In the genomic region with DNA sequence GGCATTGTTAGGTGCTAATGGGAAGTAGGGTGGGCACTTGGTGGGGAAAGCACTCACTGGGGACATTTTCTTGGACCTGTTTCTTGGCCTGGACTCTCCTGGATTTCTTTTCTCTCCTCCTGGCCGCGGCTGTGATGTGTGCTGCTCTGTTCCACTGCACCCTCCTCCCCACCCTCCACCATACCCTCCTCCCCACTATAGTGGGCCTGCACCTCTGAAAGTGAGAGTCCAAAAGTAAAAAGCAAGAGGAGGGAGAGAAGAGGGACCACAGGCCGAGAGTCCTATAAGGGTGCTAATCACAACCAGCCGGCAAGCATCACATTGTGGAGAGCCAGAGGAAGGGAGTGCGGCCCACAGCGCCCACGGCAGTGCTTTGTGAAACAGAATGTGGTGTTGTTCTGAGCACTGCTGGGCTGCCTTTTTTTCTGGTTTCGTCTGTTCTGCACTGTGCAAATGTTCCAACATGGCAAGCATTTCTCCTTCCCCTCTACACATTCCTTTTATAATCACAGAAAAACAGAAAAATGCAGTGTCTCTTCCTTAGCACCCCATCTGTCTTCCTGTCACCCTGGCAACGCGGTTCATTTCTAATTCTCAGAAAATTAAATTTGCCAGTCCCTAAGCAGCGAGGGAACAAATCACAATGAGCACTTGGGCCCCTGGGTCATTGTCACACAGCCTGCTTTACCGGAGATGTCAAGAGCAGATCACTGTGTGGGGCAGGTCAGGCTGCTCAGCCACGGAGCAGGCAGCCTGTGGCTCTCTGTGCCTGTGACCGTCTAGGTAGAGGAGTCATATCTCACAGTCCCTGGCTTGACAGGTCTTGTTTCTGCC, we compare ENCODE assay signal across 8 mouse cellular contexts. TPM values are rescaled to one million over a fixed set of nuclear protein-coding genes. Genes with fewer than 3 reads are reported as not detected.
DNase-seq lines count a peak whose midpoint lies in the region; ATAC-seq and TF ChIP-seq lines count a peak whose summit lies in the region.

No protein-coding gene starts in this region.

- no peak overlapping the region for H3K4me3 ChIP-seq in lung, postnatal 0 days (ENCODE audit: low read depth, low read length)
- no peak overlapping the region for H3K4me3 ChIP-seq in hindbrain, embryonic 13.5 days
- H3K4me3 ChIP-seq in limb, embryonic 10.5 days, result no peak overlapping the region

- H3K27ac ChIP-seq in lung, postnatal 0 days (ENCODE audit: low read length), result no peak overlapping the region
- peak overlapping the region; percentile 86 for H3K27ac ChIP-seq in hindbrain, embryonic 13.5 days
- H3K27ac ChIP-seq in limb, embryonic 10.5 days, result peak overlapping the region; percentile 66; the same call in 1 of the 2 replicates

- no peaks in the 10 kb centered on the region for H3K9me3 ChIP-seq in lung, postnatal 0 days (ENCODE audit: low read length)
- no peaks in the 10 kb centered on the region for H3K9me3 ChIP-seq in hindbrain, embryonic 13.5 days
- no peaks in the 10 kb centered on the region for H3K9me3 ChIP-seq in limb, embryonic 10.5 days (replicated peaks)

- DNase-seq in lung, postnatal 0 days (ENCODE audit: low spot score), result peak; percentile 38
- no peak for DNase-seq in lung, postnatal 25 days (ENCODE audit: low spot score)
- DNase-seq in limb, embryonic 10.5 days (ENCODE audit: low spot score), result peak; percentile 44
- peak; percentile 71 for DNase-seq in right cerebral cortex, postnatal 25 days
- no peak for DNase-seq in kidney, adult 8-10 months
- DNase-seq in yolk sac, embryonic 10.5 days (ENCODE audit: low spot score), result no peak
- DNase-seq in adrenal gland, adult 8-10 months, result no peak

- no peak overlapping the region for H3K9ac ChIP-seq in lung, postnatal 0 days (replicated peaks; ENCODE audit: low read depth)
- H3K9ac ChIP-seq in hindbrain, embryonic 13.5 days, result no peak overlapping the region; the same call in 1 of the 2 replicates

- no peaks in the 10 kb centered on the region for H3K36me3 ChIP-seq in lung, postnatal 0 days (ENCODE audit: insufficient read depth, low read length)
- no peaks in the 10 kb centered on the region for H3K36me3 ChIP-seq in hindbrain, embryonic 13.5 days
- H3K36me3 ChIP-seq in limb, embryonic 10.5 days, result no peaks in the 10 kb centered on the region

- ATAC-seq in lung, postnatal 0 days, result peak; percentile 37
- peak; percentile 74 for ATAC-seq in hindbrain, embryonic 13.5 days (ENCODE audit: low FRiP score)

- H3K4me1 ChIP-seq in lung, postnatal 0 days (ENCODE audit: insufficient read depth, low read depth, low read length), result no peaks in the 10 kb centered on the region
- H3K4me1 ChIP-seq in hindbrain, embryonic 13.5 days (replicated peaks), result peaks cover 17% of the 10 kb centered on the region
- H3K4me1 ChIP-seq in limb, embryonic 10.5 days, result peaks cover 16% of the 10 kb centered on the region

- no peak overlapping the region for H3K4me2 ChIP-seq in lung, postnatal 0 days (replicated peaks; ENCODE audit: low read depth, low read length)
- no peak overlapping the region for H3K4me2 ChIP-seq in hindbrain, embryonic 13.5 days

- no peak for TF ChIP-seq CTCF in lung, postnatal 0 days (IDR thresholded peaks at IDR 0.05)

- H3K27me3 ChIP-seq in lung, postnatal 0 days (replicated peaks; ENCODE audit: insufficient read depth, low read length), result no peaks in the 10 kb centered on the region
- no peaks in the 10 kb centered on the region for H3K27me3 ChIP-seq in hindbrain, embryonic 13.5 days
- H3K27me3 ChIP-seq in limb, embryonic 10.5 days (ENCODE audit: low read depth, poor library complexity, severe bottlenecking), result no peaks in the 10 kb centered on the region

- no peak for TF ChIP-seq EP300 in lung, postnatal 0 days (IDR thresholded peaks at IDR 0.05)

- 31% methylated on average over 14 of the region's 14 CpGs for WGBS in lung, postnatal 0 days
- 39% methylated on average over 14 of the region's 14 CpGs for WGBS in hindbrain, embryonic 13.5 days
- 52% methylated on average over 14 of the region's 14 CpGs for WGBS in limb, embryonic 10.5 days

RNA-seq across cellular contexts. Expression of gene Tnxb, which starts 29.5 kb away (rescaled TPM):
- 0.85 and 0.99 TPM in 2 replicates for polyA plus RNA-seq in lung, postnatal 0 days (2015; fragmentation: Nextera tagmentation; extraction: Ambion mirVana)
- polyA plus RNA-seq in hindbrain, embryonic 13.5 days (2015; fragmentation: Nextera tagmentation; extraction: Ambion mirVana), result 0.09 TPM in 2 replicates
- polyA plus RNA-seq in limb, embryonic 10.5 days (2016; fragmentation: Nextera tagmentation; extraction: Ambion mirVana), result not detected in 2 replicates
- total RNA-seq in adrenal gland, adult 8-10 months (2022), result 10 to 100 TPM; 27.6 to 54.1 (median 41.4) TPM

RNA-seq across cellular contexts. Expression of gene C4b, which starts 43.9 kb away (rescaled TPM):
- polyA plus RNA-seq in lung, postnatal 0 days (2015; fragmentation: Nextera tagmentation; extraction: Ambion mirVana), result 5.1 and 6.5 TPM in 2 replicates
- 0.09 TPM in 1 of 2 replicates, not detected in the other for polyA plus RNA-seq in hindbrain, embryonic 13.5 days (2015; fragmentation: Nextera tagmentation; extraction: Ambion mirVana)
- polyA plus RNA-seq in limb, embryonic 10.5 days (2016; fragmentation: Nextera tagmentation; extraction: Ambion mirVana), result not detected in 2 replicates
- 100 to 1,000 TPM; 116 to 180 (median 142) TPM for total RNA-seq in adrenal gland, adult 8-10 months (2022)

RNA-seq across cellular contexts. Expression of gene Atf6b, which starts 52.8 kb away (rescaled TPM):
- polyA plus RNA-seq in lung, postnatal 0 days (2015; fragmentation: Nextera tagmentation; extraction: Ambion mirVana), result 42.5 and 47.3 TPM in 2 replicates
- polyA plus RNA-seq in hindbrain, embryonic 13.5 days (2015; fragmentation: Nextera tagmentation; extraction: Ambion mirVana), result 117 and 122 TPM in 2 replicates
- polyA plus RNA-seq in limb, embryonic 10.5 days (2016; fragmentation: Nextera tagmentation; extraction: Ambion mirVana), result 101 TPM in 2 replicates
- 10 to 100 TPM; 47.1 to 56.6 (median 51.1) TPM for total RNA-seq in adrenal gland, adult 8-10 months (2022)

RNA-seq across cellular contexts. Expression of gene Fkbpl, which starts 55.2 kb away (rescaled TPM):
- 12.2 and 14.5 TPM in 2 replicates for polyA plus RNA-seq in lung, postnatal 0 days (2015; fragmentation: Nextera tagmentation; extraction: Ambion mirVana)
- polyA plus RNA-seq in hindbrain, embryonic 13.5 days (2015; fragmentation: Nextera tagmentation; extraction: Ambion mirVana), result 16.9 and 17.6 TPM in 2 replicates
- polyA plus RNA-seq in limb, embryonic 10.5 days (2016; fragmentation: Nextera tagmentation; extraction: Ambion mirVana), result 17.9 and 18.9 TPM in 2 replicates
- total RNA-seq in adrenal gland, adult 8-10 months (2022), result 10 to 100 TPM; 13.0 to 15.5 (median 15.1) TPM

Comparison
In these comparisons a context has a peak if more than half of its experiments do, and no peak if none do; other contexts are left out.
1. DNase-seq: peak in lung, postnatal 0 days (single experiment), limb, embryonic 10.5 days (single experiment) and right cerebral cortex, postnatal 25 days (single experiment); none in lung, postnatal 25 days (single experiment), kidney, adult 8-10 months (0 of 2), yolk sac, embryonic 10.5 days (single experiment) and adrenal gland, adult 8-10 months (single experiment).